Mouse (Mus musculus): ENCODE data around the gene Ppp1r9a.

- TF ChIP-seq TAL1 (IDR thresholded peaks at IDR 0.05; ENCODE audit: low read length) (no peak), CTCF (IDR thresholded peaks at IDR 0.05 in 2 of 3, conservative IDR thresholded peaks at IDR 0.05 in 1 of 3; ENCODE audit: control insufficient read depth in 1 of 3, insufficient read depth in 1 of 3, low read depth in 2 of 3, low read length in 3 of 3, poor library complexity in 1 of 3, severe bottlenecking in 1 of 3) (no peak), POLR2AphosphoS2 (IDR thresholded peaks at IDR 0.05; ENCODE audit: low read length) (no peak), MYC (IDR thresholded peaks at IDR 0.05; ENCODE audit: low read depth, low read length) (no peak), BHLHE40 (IDR thresholded peaks at IDR 0.05; ENCODE audit: borderline replicate concordance, low read depth, low read length) (no peak), EP300 (IDR thresholded peaks at IDR 0.05; ENCODE audit: low read depth in 1 of 2, low read length in 2 of 2) (no peak), POLR2A (IDR thresholded peaks at IDR 0.05; ENCODE audit: control insufficient read depth in 1 of 2, insufficient read depth in 1 of 2, low read depth in 1 of 2, low read length in 2 of 2, poor library complexity in 1 of 2) (no peak), NELFE (IDR thresholded peaks at IDR 0.05; ENCODE audit: low read depth, low read length) (no peak), MAX (IDR thresholded peaks at IDR 0.05; ENCODE audit: low read length) (no peak), POLR2AphosphoS5 (IDR thresholded peaks at IDR 0.05; ENCODE audit: borderline replicate concordance, low read depth, low read length) (no peak), CHD1 (IDR thresholded peaks at IDR 0.05; ENCODE audit: low read depth, low read length) (no peak), ZC3H11A (IDR thresholded peaks at IDR 0.05; ENCODE audit: low read depth, low read length) (no peak)
These were observed 190.1 kb downstream of the Ppp1r9a start for GRCm38 (mm10) chr6:5092795-5093194.
